Mouse (Mus musculus) Muller cell, postnatal 12 days (primary cell): Measurements from ENCODE around the gene Furin.
"Not testable (repeated sequence)": the region's sequence is repeated elsewhere in the genome, so short reads cannot be mapped to it uniquely, and the experiment has no call there.

ENCODE experiments used
- DNase-seq: peaks from one replicate; pipeline ENCODE4 v3.0.0-alpha.2; 2015; ENCODE audit errors: inconsistent ontology term

Furin gene

DNA sequence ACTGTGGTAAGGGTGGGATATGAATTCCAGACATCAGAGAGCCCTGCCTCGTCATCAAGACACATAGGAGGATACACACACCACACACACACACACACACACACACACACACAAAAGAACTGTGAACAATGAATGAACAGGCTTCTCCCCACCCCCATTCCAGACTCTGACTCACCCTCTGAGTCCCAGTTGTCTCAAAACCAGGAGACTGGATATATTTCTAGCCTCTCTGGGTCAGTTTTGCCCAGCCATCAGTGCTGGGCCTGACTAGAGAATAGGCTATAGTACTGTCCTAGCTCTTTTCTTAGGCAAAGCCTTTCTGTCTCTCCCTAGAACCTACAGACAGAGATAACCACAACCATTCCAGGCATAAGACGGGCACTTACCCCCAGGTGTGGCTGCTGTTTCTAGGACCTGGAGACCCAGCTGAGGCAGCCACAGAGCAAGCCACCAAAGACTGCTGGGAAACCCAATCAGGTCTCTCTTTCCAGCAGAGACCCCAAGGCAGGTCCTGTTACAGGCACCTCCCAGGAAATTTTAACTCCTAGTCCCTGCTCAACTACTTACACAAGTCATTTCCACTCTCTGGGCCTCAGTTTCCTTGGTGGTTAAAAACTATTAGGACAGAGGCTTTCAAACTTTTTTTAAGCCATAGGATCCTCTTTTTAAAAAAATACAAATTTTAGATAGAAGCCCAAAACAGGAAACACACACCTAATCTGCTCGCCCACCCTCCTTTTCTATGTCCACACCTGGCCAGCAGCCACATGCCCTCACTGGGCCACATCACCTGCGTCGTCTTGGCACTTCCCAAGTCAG lies 4.0 kb downstream of the Furin start:
- DNase-seq, result peak; percentile 87

DNA sequence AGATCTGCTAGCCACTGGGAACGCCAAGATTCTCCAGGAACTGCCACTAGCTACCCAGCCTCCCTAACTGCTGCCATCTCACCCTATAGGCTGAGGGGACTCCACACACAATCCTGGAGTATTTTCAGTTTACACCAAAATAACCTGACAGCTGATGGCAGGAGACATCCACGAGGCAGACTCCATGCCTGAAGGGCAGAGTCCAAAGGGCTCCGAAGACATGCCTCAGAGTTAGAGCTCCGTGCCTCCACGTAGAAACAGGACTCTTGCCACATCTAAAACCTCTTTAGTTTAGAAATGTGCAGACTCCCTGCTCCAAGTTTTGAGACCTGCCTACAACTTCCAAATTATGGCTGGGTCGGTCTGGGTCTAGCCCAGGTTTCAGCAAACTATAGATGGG lies 4.7 kb downstream of the Furin start:
- no peak for DNase-seq

DNA sequence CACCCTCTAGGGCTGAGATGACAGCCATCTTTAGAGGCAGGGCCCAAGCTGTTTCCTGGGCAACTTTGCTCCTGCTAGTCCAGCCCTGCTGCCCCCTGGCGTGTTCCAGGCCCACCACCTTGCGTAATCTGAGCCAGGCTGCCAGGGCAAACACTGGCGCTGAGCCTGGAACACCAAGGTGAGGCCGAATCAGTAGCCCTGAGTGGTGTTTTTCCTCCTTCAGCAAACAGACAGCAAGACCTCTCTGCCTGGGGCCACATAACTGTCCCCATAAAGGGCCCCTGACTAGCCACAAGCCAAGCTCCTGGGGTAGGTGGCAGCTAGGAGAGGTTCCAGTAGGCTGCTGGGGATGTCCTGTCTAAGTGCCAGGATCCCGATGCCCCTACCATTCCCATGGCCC lies 5.1 kb downstream of the Furin start:
- peak; percentile 54 for DNase-seq

DNA sequence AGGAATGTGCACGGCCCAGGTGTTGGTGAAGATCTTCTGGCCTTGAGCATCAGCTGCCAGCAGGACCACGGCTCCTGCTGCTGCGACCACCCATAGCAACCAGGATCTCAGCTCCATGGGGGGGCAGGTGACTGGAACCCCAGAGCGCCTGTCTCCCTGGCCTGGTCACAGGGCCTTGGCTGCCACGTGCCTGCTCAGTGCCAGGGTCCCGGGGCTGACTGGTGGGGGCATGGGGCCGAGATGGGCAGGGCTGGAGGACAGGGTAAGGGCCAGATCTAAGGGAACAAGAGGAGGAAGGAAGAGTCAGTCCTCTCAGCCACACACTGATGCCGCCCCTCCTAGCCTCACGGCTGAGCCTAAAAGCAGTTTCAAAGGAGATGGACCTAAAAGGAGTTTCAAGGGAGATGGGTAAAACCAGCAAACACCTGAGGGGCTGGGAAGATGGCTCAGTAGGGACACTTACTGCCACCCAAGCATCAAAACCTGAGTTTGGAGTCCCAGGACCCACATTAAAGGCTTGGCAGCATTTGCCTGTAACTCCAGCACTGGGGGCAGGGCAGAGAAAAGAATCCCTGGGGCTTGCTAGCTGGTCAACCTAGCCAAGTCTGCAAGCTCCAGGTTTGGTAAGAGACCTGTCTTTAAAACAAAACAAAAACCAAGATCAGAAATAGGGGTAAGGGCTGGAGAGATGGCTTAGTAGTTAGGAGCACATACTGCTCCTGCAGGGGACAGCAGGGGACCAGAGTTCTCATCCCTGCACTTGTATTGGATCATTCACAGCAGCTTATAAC lies 6.4 kb downstream of the Furin start:
- DNase-seq, result no peak

DNA sequence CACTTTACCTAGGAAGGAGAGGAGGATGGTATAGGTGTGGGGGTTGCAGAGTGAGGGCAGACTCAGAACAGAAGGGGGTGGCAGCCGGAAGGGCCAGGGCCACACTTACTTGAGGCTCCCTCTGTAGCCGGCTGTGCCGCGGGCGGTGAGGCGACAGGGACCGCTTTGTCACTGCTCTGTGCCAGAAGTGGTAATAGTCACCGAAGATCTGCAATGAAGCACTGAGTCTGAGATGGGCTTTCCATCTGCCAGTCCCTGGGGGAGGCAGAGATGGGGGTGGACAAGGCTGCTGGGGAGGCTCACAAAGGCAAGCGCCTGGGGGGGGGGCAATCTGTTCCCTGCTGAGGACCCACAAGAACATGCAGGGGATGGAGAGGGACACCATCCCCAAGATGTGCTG lies 7.2 kb downstream of the Furin start:
- DNase-seq, result no peak

DNA sequence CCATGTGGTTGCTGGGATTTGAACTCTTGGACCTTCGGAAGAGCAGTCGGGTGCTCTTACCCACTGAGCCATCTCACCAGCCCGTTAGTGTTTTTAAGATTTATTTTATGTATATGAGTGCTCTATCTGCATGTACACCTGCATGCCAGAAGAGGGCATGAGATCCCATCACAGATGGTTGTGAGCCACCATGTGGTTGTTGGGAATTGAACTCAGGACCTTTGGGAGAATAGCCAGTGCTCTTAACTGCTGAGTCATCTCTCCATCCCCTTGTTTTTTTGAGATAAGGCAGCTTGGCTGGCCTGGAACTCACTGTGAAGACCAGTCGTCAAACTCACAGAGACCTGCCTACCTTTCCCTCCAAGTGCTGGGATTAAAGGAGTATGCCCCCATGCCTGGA lies 8.8 kb downstream of the Furin start:
- not testable (repeated sequence) for DNase-seq

DNA sequence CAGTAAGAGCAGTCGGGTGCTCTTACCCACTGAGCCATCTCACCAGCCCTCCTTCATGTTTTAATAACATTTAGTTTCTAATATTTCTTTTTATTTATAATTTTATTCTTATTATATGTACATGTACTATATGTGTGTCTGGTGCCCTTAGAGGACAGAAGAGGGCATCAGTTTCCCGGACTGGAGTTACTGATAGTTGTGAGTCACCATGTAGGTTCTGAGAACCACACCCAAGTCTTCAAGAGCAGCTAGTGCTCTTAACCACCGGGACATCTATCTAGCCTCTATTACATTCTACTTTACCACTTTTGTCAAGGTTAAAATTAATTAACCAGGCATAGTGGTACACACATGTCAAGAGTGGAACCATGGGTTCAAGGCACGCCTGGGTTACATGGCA lies 10.6 kb downstream of the Furin start:
- no peak for DNase-seq

DNA sequence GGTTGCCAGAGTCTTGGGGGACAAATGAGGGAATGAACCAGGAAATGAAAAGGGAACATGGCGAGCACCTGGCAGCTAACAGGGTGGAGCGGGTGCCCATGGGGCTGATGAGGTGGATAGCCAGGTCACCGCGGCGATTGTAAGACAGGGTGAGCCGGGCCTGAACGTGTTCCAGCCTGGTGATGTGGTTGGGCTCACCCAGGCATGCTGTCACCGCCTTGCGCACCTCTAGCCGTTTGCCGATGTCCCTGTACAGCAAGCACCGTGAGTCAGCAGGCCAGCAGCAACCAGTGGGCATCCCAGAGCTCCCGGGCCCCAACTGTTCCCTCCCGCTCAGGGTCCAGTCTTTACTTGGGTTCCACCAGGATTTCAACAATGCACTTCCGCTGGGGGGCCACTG lies 13.1 kb downstream of the Furin start:
- no peak for DNase-seq

DNA sequence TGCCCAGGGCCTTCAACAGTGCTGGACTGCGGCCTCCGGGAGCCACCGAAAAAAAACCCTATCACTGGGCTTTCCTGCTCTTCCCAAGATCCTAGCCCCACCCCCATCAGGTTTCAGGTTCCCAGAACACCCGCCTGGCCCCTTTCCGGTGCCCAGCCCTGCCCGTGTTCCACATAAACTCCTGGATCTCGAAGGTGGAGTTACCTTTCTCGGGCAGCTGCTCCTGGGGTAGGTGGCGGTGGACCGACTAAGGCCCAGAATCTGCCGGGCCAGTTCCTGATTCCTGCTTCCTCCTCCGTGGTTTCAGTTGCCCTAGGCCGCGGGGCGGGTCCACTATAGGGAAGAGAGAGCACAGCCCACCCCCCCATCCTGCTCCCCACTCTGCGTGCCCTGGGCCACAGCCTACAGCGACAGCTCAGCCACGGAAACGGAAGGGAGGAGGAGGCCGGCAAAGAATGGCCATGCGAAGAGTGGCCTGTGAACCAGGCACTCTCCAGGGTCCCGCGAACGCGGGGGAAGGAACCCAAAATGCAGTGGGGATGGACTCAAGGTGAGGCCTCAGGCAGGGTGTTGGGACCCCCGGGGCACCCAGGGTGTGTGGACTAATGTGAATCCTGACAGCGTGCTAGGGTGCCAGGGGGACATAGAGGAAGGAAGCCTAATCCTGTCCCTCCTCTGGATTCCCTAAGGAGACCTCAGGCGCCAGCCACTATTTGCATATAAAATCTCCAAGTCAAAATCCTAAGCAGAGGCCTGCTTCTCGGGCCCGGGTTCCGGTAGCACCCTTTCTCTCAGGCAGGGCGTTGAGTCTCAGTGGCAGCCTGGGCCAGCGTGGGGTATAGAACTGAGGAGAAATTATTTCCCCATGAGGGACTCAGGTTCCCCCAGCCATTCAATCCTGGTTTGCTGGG lies 17.3 kb downstream of the Furin start, which contains the start of gene Fes:
TSS of gene Fes (minus strand) at position 314 of the 911 bp plus-strand sequence.
- peak; percentile 61 for DNase-seq

DNA sequence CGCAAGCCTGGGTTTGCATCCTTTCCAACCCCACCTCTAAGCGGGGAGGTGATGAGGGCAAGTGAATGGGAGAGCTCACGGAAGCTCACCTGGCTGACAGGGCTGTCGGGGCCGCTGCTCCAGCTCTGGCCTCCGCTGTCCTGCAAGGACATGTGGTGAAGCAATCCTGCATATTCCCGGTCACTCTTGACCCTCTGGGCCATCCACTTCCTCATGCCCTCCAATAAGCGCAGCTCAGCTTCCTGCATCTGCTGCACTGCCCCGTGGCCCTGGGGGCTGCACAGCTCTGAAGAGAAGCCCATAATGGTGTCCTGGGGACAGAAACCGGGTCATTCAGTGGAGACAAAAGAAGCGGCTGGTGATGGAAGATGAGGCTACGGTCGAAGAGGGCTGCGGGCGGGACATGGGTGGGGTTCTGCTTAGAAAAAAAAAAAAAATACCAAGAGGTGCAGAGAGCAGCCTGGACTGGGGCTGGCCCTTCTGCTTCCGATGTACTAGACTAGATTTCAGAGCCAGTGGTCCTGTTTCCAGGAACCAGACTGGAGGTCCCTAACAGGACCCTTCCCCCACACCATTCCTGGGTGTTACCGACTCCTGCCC lies 18.1 kb downstream of the Furin start:
- DNase-seq, result no peak

DNA sequence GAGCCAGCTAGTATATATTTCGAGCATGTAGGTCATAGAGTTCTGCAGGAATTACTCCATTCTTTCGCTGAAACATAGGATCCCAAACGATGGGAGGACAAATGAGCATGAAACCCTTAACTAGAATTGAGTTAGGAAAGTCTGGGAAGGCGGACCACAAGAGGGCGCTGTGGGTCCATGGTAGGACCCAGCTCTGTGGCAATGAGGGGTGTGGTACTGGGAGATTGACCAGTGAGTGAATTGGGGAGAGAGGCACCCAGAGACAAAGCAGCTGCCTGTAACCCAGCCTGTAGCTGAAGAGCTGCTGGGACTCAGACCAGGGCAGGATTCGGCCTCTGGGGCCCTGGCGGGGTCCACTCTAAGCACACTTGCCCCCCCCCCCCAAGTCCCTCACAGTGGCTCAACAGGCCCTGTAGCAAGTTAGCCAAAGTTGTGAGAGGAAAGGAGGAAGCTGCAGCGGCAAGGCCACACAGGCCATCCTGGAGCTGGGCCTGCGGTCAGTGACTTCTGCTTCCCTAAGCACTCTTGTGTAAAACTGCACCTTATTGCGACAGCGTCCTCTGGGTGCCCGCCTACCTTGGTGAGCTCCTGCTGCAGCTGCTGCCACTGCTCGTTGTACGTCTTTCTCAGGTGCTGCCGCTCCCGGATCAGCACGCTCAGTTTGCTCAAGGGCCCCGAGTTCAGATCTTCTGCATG lies 18.9 kb downstream of the Furin start:
- DNase-seq, result peak; percentile 87

DNA sequence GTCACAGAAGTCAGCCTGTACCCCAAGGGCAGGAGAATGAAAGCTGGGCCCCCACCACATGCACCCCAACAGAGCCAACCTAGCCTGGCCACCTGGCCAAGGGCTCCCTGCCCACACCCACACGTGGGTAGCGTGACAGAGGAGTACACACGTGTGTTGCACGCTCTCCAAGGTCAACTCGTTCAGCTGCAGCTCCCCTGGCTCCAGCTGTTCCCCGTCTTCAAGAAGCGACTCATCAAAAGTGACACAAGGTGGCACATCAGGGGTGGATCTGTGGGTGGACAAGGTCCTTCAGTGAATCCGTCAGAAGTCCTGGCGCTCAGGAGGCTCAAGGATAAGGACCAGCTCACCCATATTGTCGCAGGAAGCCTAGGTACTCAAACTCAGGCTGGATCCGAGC lies 22.3 kb downstream of the Furin start:
- DNase-seq, result no peak

DNA sequence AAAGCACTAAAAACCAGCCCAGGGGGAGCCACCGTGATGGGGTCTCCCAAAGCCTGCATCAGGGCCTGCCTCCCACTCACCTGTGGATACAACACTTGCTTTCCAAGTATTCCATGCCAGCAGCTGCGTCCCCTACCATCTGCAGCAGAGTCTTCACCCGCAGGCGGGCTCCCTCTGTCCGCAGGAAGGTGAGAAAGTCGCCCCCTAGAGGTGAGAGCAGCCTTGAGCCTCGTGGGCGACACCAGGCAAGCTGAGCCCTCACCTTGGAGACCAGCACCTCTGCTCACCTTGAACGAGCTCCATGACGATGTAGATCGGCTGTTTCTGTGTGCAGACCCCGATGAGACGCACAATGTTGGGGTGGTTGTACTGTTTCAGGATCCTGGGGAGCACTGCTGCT lies 25.7 kb downstream of the Furin start:
- DNase-seq, result no peak

DNA sequence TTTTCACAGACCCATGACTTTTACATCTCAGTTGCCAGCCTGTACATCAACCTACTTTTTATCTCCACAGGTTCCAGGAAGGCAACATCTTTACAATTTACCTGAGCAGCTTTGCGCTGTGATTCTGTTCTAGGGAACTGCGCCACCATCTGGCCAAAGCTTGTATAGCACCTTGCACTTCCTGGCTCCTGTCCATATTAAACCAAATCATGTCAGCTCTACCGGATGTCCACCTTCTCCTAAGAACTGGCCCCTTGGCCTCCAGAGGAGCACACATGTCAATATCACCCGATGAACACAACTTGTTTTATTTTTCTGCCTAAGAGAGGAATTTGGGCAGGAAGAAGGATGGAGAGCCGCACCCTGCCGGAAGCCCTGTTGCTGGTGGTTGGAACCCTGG lies 27.8 kb downstream of the Furin start:
- peak; percentile 56 for DNase-seq

DNA sequence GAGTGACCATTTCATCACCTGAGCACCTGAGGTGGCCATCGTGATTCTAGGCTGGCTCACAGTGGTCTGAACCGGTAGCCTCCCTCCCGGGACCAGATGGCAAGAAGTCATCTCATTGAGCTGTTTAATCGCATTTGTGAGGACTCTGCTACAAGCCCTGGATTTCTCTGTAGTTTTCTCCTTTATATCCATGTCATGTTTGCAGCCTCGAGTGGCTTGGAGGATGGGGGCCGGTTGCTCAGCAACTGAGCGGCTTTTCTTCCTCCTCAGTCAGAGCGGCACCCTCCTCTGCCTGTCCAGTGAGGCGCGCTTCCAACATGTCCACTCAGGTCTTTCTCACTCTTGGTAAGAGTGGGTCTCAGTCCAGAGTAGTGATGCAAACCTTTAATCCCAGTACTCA lies 29.0 kb downstream of the Furin start:
- DNase-seq, result no peak

DNA sequence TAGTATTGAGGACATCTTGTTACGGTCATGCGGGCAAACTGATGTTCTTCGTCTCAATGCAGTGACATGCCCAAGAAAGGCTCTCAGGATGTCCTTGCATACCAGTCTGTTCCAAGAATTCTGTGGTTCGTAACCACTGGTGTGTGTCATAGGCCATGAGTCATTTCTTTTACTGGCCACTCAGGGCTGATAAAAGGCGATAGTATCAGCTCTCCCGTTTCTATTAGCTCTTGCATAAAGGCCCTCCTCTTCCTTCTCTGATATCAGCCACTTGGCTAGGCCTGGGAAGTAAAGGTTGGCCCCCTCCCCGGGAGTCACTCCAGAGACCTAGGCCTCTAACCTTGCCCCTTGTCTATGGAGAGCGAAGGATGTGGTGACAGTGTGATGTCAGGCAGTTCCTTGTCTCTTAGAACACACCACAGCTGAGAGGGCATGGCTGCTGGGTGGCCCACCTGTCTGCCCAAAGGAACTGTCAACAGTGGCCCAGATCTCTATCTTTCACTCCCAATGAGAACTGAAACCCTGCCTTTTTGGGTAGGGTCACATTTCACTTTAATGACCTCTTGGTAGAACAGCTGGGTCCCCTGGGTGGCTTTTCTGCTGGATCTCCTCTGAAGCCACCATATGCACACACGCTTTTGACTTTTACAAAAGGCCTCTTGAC lies 29.7 kb downstream of the Furin start:
- peak; percentile 83 for DNase-seq

DNA sequence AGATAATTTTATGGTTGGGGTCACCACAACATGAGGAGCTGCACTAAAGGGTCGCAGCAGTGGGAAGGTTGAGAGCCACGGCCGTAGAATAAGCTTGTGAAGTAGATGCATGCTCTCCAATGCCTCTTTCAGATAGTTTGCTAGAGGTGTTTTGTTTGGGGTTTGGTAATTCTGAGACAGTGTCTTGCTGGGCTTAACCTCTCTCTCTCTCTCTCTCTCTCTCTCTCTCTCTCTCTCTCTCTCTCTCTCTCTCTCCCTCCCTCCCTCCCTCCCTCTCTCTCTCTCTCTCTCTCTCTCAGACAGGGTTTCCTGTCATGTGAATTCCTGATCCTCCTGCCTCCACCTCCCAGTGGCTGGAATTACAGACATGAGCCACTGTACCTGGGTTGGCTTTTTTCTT lies 30.5 kb downstream of the Furin start:
- DNase-seq, result no peak

DNA sequence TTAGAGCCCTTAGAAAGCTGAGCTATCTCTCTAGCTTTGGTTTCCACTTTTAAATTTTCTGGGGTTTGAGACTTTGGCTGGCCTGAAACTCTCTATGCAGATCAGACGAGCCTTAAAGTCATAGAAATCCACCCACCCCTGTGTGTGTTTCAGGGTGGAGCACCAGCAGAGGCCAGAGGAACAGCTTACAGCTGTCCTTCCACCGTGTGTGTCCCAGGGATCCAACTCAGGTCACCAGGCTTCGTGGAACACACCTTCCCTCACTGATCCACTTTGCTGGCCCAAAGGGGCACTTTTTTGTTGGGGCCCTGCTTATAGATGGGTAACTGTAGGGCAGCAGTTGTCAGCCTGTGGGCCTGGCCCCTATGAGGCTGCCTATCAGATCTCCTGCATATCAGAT lies 31.0 kb downstream of the Furin start:
- DNase-seq, result no peak

DNA sequence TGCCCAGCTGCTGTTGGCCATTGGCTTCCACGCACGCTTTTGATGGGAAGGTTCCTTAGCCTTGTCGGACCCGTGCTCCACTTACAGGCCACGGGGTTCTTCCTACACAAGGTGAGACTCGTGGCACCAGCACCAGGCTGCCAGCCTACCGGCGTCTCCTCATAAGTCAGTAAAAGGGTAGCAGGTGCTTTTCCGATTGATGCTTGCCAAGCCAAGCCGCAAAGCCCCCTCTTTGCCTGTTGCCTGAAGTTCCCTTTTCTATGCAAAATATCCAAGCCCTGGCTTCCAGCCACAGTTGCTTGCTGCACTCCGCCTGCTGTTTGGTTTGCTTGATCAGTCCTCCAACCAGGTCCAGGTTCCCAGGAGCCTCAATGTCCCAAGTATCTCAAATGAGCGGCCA lies 31.4 kb downstream of the Furin start:
- DNase-seq, result no peak

DNA sequence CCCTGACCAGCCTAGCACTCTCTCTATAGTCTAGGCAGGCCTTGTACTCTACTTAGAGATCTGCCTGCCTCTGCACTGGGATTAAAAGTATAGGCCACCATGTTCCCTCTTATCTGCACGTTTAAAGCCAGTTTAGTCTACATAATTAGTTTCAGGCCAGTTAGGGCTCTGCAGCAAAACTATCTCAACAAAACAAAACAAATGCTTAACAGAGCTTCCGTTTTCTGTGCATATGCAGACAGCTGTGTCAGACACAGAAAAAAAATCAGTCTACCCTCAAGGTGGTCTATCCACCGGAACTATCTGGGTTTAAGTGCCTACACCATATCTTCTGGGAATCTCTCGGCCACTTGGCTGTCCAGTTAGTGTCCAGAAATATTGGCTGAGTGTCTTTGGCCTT lies 31.9 kb downstream of the Furin start:
- no peak for DNase-seq

DNA sequence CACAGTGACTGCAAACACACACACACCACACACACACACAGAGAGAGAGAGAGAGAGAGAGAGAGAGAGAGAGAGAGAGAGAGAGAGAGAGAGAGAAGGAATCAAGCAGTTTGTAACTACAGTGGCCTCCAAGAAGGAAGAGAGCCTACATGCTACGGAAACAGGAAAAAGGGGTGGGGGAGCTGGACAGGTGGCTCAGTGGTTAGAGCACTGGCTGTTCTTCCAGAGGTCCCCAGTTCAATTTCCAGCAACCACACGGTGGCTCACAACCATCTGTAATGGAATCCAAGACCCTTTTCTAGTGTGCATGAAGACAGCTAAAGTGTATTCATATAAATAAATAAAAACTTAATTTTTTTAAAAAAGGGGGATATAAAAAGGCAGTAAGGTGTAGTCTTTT lies 32.6 kb downstream of the Furin start:
- no peak for DNase-seq
